Mouse (Mus musculus) neural tube, embryonic 12.5 days (tissue): ENCODE results near the gene Pkd2l1. TPM values are rescaled to one million over a fixed set of nuclear protein-coding genes. Genes with fewer than 3 reads are reported as not detected.
A peak's percentile ranks its signal among the peaks of the same experiment; 100 is the strongest.

Experiments
- ATAC-seq: fragments of 200-750 bp; cut with Nextera tagmentation; 2 replicates; pipeline ENCODE4 v1.8.0; 2017; ENCODE audit warnings: low read depth, mild to moderate bottlenecking, moderate TSS enrichment, moderate library complexity; ENCODE audit not compliant: low FRiP score
- H3K27ac ChIP-seq: fragments of 300-500 bp; sonication (generic); 2 replicates; pipeline ENCODE4 v1.5.1; 2016
- H3K27me3 ChIP-seq: fragments of 300-500 bp; sonication (generic); replicated peaks from 2 replicates; pipeline ENCODE4 v1.6.1; 2016; ENCODE audit warnings: mild to moderate bottlenecking
- H3K36me3 ChIP-seq: fragments of 300-500 bp; sonication (generic); 2 replicates; pipeline ENCODE4 v1.6.1; 2016; ENCODE audit warnings: mild to moderate bottlenecking
- H3K4me1 ChIP-seq: fragments of 300-500 bp; sonication (generic); 2 replicates; pipeline ENCODE4 v1.6.1; 2016
- H3K4me2 ChIP-seq: fragments of 300-500 bp; sonication (generic); replicated peaks from 2 replicates; pipeline ENCODE4 v1.6.1; 2016; ENCODE audit warnings: mild to moderate bottlenecking
- H3K4me3 ChIP-seq: fragments of 300-500 bp; sonication (generic); 2 replicates; pipeline ENCODE4 v1.5.1; 2016
- H3K9ac ChIP-seq: fragments of 300-500 bp; sonication (generic); 2 replicates; pipeline ENCODE4 v1.6.1; 2016; ENCODE audit warnings: mild to moderate bottlenecking
- H3K9me3 ChIP-seq: fragments of 300-500 bp; sonication (generic); 2 replicates; pipeline ENCODE4 v1.6.1; 2016; ENCODE audit warnings: mild to moderate bottlenecking
- WGBS: fragments of 180-500 bp; shearing (Covaris S2); methylation state at CpG from one replicate; pipeline ENCODE4 v1.1.7; 2016; 5-methylcytosine and 5-hydroxymethylcytosine counted together
- polyA plus RNA-seq: library from polyadenylated mRNA; unstranded; fragments of >200 nt; fragmentation: Nextera tagmentation; extraction: Ambion mirVana; gene quantifications from 2 replicates; pipeline ENCODE4 v1.2.1, GENCODE M21; 2016

Gene Pkd2l1
- polyA plus RNA-seq, 1 experiment from 2014 or later = 1.8 TPM

- WGBS = 80% methylated on average over 2 of the region's 2 CpGs
- no peaks in the 10 kb centered on the region for H3K27me3 ChIP-seq
- H3K9me3 ChIP-seq = no peaks in the 10 kb centered on the region
- H3K9ac ChIP-seq = no peak overlapping the region
- peaks cover 8% of the 10 kb centered on the region for H3K4me1 ChIP-seq
- no peak for ATAC-seq
- no peak overlapping the region for H3K4me2 ChIP-seq
- H3K36me3 ChIP-seq = peaks cover 3% of the 10 kb centered on the region; the same call in 1 of the 2 replicates
- no peak overlapping the region for H3K27ac ChIP-seq
- H3K4me3 ChIP-seq = no peak overlapping the region
These were observed 43.3 kb downstream of the Pkd2l1 start for GRCm38 (mm10) chr19:44148991-44149390.

GRCm38 (mm10) chr19:44148345-44148744, 43.9 kb downstream of the Pkd2l1 start:
- no peak for ATAC-seq
- Histone ChIP-seq H3K9me3 (no peaks in the 10 kb centered on the region), H3K27me3 (no peaks in the 10 kb centered on the region), H3K27ac (no peak overlapping the region), H3K36me3 (peaks cover 9% of the 10 kb centered on the region), H3K4me3 (no peak overlapping the region), H3K4me1 (peaks cover 8% of the 10 kb centered on the region), H3K9ac (no peak overlapping the region), H3K4me2 (no peak overlapping the region)
- WGBS = 37% methylated on average over 2 of the region's 2 CpGs

- WGBS = 97% methylated on average over 8 of the region's 8 CpGs
- H3K9ac ChIP-seq = no peak overlapping the region
- H3K4me3 ChIP-seq = no peak overlapping the region
- H3K9me3 ChIP-seq = no peaks in the 10 kb centered on the region
- peaks cover 22% of the 10 kb centered on the region for H3K36me3 ChIP-seq
- peaks cover 8% of the 10 kb centered on the region for H3K4me1 ChIP-seq
- no peak overlapping the region for H3K27ac ChIP-seq
- H3K4me2 ChIP-seq = no peak overlapping the region
- no peak for ATAC-seq
- H3K27me3 ChIP-seq = no peaks in the 10 kb centered on the region
These were observed 45.3 kb downstream of the Pkd2l1 start for GRCm38 (mm10) chr19:44146951-44147350.

- Histone ChIP-seq H3K27me3 (no peaks in the 10 kb centered on the region), H3K4me1 (peaks cover 8% of the 10 kb centered on the region), H3K4me3 (peak overlapping the region; percentile 71), H3K36me3 (peaks cover 26% of the 10 kb centered on the region), H3K4me2 (peak overlapping the region; percentile 77), H3K9ac (peak overlapping the region; percentile 73), H3K9me3 (no peaks in the 10 kb centered on the region), H3K27ac (no peak overlapping the region)
- WGBS = 65% methylated on average over 9 of the region's 9 CpGs
- peak; percentile 21; the same call in 1 of the 2 replicates for ATAC-seq
These were observed 45.7 kb downstream of the Pkd2l1 start for GRCm38 (mm10) chr19:44146568-44146879.

DNA sequence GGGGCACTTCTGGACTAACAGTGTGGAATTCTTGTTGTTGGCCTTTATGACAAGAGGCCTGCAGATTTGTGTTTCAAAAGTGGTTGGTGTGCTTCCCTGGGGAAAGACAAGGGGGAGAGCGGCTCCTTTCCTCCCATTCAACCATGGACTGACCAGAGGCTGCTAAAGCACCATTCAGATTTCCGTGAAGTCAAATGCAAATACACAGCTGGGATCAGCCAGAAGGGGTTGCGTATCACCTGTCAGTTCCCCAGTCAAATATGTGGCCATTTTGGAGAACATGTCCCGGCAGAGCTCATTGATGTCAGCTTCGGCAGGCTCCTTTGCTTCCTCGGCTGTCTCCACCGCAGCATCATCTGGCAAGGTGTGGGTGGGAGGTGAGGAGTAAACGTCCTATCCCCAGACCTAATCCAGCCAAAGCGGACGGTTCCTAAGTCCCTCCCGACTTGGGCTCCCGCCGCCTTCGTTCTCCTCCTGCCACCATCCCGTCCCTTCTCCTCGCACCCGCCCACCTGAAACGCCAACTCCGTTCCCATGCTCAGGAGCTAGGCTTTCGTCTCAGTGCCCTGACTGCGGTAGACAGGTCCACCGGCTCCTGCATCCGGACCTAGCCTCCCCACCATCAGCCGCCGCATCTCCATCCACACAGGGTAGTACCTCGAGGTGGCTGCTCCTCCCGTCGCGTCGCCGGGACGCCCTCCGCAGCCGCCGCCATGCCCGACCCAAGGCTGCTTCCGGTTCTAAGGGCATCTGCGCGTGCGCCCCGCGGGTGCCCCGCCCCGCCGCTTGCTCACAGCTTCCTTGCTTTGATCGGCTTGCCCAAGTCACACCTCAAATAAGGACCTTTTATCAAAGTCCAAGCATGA, 46.3 kb downstream of the Pkd2l1 start, which contains the start of gene Bloc1s2:
Bloc1s2 (minus strand) TSS at position 745 of the 866 bp plus-strand sequence.
- Histone ChIP-seq H3K9ac (peak within 1 kb of the TSS; percentile 73), H3K4me1 (peaks cover 8% of the 10 kb centered on the region), H3K27ac (no peak within 1 kb of the TSS), H3K4me2 (peak within 1 kb of the TSS; percentile 77), H3K4me3 (peak within 1 kb of the TSS; percentile 71), H3K27me3 (no peaks in the 10 kb centered on the region), H3K36me3 (peaks cover 31% of the 10 kb centered on the region), H3K9me3 (no peaks in the 10 kb centered on the region)
- 3% methylated on average over 46 of the region's 46 CpGs for WGBS
- peak; percentile 79 for ATAC-seq

DNA sequence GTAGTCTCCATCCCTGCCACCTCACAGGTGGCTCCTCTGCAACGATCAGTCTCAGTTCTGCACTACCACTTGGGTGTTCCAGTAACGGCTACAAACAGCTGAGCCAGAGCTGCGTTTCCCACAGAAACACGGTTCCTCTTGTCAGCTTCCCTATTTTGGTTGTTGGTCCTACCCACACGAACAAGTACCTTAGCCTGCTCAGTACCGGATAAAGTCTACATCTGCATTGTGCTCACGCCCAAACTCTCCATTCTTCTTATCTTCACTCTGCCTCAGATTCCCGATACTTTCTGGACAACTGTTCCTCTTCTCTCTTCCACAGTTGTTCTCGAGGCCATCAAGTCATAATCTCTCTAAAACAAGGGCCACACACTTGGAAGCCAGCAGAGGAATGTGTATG, 47.9 kb downstream of the Pkd2l1 start:
- Histone ChIP-seq H3K36me3 (peaks cover 42% of the 10 kb centered on the region), H3K27ac (no peak overlapping the region), H3K27me3 (no peaks in the 10 kb centered on the region), H3K4me1 (peaks cover 8% of the 10 kb centered on the region), H3K9ac (no peak overlapping the region), H3K9me3 (no peaks in the 10 kb centered on the region), H3K4me2 (no peak overlapping the region), H3K4me3 (no peak overlapping the region)
- WGBS = 91% methylated on average over 9 of the region's 9 CpGs
- ATAC-seq = no peak

DNA sequence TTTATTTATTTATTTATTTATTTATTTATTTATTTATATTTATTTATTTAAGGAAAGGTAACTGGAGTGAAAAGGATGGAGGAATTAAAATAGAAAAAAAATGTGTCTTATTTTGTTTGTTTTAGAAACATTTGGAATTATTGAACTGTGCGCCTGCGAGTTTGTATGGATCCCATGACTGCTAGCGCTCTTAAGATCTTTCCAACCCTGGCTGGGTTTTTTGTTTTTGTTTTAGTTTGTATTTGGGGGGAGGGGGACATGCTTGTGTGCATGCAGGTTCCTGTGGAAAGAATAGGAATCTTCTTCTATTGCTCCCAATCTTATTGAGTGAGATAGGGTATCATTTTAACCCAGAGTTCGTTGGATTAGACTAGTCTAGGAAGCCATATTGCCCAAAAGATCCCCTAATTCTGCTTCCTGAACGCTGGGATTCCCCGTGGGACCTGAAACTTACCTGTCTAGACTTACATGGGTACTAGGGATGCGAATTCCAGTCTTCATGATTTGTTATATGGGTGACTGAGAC, 56.2 kb downstream of the Pkd2l1 start:
- Histone ChIP-seq H3K9ac (no peak overlapping the region), H3K36me3 (peaks cover 35% of the 10 kb centered on the region), H3K27me3 (no peaks in the 10 kb centered on the region), H3K9me3 (no peaks in the 10 kb centered on the region), H3K27ac (no peak overlapping the region), H3K4me1 (peaks cover 8% of the 10 kb centered on the region), H3K4me3 (peak overlapping the region; percentile 73), H3K4me2 (peak overlapping the region; percentile 60)
- WGBS = 26% methylated on average over 7 of the region's 7 CpGs
- ATAC-seq = 0 out of 2 replicates have a peak, but pooled peaks have one; percentile 29

DNA sequence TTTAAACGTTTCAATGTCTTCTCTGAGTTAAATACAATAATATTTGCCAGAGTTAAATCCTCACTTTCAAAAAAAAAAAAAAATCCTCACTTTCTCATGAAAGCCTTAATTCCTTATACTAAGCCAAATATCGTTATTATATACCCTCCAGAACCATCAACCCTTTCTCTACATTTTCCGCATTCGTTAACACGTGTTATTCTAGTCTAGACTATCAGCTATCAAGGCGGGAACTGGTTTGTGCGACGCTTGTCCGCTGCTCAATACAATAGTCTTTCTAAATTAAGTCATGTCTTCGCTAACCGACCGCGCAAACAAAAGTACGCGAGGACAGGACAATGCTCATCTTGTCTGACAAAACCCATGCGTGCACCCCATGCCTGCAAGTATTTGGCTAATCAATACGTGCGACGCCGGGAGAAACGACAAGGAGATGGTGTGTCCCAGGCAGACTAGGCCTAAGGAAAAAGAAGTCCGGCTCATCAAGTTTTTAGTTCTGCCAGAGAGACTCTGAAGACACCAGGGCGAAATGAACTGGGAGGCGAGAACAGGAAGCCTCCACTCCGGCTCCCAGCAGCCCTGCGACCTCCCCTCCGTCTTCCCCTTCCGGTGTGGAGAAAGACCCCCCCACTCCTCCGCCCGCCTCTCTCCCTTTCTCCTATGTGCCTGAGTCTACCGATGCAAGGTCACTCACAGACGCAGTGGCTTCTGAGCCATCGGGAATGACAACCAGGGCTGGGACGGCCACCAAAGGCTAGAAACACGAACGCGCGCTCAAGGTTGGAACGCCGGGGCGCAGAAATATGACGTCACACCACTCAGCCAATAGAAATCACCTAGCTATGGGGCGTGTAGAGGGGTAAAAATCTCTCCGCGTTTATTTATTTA, 56.9 kb downstream of the Pkd2l1 start, which contains the start of gene Cwf19l1:
Cwf19l1 (minus strand) TSS at position 805 of the 888 bp plus-strand sequence.
- ATAC-seq = peak; percentile 90
- Histone ChIP-seq H3K4me3 (peak within 1 kb of the TSS; percentile 73), H3K36me3 (peaks cover 37% of the 10 kb centered on the region), H3K27ac (peak within 1 kb of the TSS; percentile 85), H3K9me3 (no peaks in the 10 kb centered on the region), H3K4me2 (peak within 1 kb of the TSS; percentile 77), H3K9ac (peak within 1 kb of the TSS; percentile 64), H3K4me1 (peaks cover 8% of the 10 kb centered on the region), H3K27me3 (no peaks in the 10 kb centered on the region)
- under 1% methylated on average over 45 of the region's 45 CpGs for WGBS

DNA sequence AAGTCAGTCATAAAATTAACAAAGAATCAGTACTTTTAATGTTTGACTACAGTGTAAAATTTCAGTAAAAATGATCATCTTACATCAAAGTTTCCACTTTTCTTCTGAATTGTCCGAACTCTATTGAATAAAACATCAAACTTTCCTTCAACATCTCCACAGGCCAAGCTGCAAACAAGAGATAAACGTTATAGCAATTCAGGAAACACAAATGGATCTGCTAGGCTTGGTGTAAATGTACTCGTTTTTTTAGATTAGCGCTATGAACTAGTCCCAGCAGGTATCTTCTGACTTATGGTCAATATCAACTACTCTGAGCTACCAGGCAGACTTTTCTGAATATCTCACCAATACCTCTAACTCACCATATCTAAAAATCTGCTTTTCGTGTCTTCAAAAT, 59.3 kb downstream of the Pkd2l1 start:
- peaks cover 39% of the 10 kb centered on the region for H3K36me3 ChIP-seq
- WGBS = 92% methylated on average over 5 of the region's 5 CpGs
- no peaks in the 10 kb centered on the region for H3K9me3 ChIP-seq
- H3K4me3 ChIP-seq = no peak overlapping the region
- H3K9ac ChIP-seq = no peak overlapping the region
- peaks cover 8% of the 10 kb centered on the region for H3K4me1 ChIP-seq
- H3K27me3 ChIP-seq = no peaks in the 10 kb centered on the region
- H3K27ac ChIP-seq = no peak overlapping the region
- H3K4me2 ChIP-seq = no peak overlapping the region
- no peak for ATAC-seq

DNA sequence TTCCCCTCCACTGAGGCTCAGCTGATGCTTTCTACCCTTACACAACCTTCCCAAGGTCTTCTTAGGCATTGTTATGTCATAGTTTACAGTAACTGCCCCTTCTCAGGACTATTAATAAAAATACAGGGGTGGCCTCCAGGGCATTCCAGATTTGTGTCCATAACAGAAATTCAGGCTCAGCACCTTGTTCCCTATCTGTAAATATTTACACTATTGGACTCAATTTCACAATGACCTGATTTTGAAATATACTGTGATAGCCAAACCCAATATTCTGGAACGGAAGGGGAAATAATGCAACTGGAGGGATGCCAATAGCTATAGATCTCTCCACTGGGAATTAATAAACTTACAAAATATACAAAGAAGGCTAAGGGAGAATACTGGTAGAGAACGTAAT, 63.7 kb downstream of the Pkd2l1 start:
- Histone ChIP-seq H3K9ac (no peak overlapping the region), H3K36me3 (peaks cover 78% of the 10 kb centered on the region)
- WGBS = 97% methylated on average over 2 of the region's 2 CpGs

DNA sequence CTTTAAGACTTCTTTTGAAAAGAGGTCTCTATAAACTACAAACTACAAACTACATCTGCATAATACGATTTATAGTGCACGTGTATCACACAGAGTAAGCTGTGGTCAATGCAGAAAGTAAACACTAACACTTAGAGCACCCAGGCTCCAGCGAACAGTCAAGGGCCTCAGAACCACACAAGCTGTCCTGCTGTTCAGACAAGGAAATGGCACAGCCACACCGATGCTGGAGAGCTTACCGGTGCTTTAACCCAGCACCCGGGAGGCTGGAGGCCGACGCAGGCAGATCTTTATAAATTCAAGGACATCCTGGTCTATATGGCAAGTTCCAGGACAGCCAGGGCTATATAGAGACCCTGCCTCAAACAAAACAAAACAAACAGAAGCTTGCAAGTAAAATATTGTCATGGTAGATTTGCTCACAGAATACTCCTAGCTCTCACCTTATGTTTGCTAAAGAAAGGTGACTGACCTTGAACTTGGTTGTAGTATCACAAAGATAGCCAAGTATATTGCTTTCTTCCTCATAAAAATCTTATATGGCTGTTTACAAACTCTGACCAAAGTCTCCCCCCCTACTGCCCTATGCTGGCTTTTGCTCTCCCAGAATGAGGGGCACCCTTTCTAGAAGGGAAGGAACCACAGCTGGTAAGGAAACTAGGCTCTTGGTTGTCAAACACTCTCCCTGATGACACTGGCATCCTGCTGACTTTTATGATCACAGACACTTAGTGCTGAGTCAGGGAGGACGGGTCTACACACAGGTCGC, 64.3 kb downstream of the Pkd2l1 start:
- H3K9me3 ChIP-seq = no peaks in the 10 kb centered on the region
- peaks cover 84% of the 10 kb centered on the region for H3K36me3 ChIP-seq
- no peak overlapping the region for H3K4me3 ChIP-seq
- H3K27ac ChIP-seq = no peak overlapping the region
- H3K9ac ChIP-seq = no peak overlapping the region
- H3K4me1 ChIP-seq = no peaks in the 10 kb centered on the region
- H3K4me2 ChIP-seq = no peak overlapping the region
- no peaks in the 10 kb centered on the region for H3K27me3 ChIP-seq
- WGBS = 92% methylated on average over 10 of the region's 10 CpGs
- no peak for ATAC-seq

More for the DNA sequence above, 63.7 kb downstream of the Pkd2l1 start:
- Histone ChIP-seq H3K27ac (no peak overlapping the region), H3K4me2 (no peak overlapping the region), H3K9me3 (no peaks in the 10 kb centered on the region), H3K4me1 (no peaks in the 10 kb centered on the region), H3K4me3 (no peak overlapping the region), H3K27me3 (no peaks in the 10 kb centered on the region)
- no peak for ATAC-seq
